Mouse (Mus musculus) telencephalon, adult 2 months (tissue): ENCODE results near the gene Krr1.

Experiments used
- DNase-seq: peaks from one replicate; pipeline ENCODE4 v3.0.0-alpha.2; 2011; ENCODE audit warnings: low read depth, low spot score

Krr1 gene

GRCm38 (mm10) chr10:111972542-111973361, at the start of gene Krr1:
Krr1 (plus strand) TSS chr10:111972664.
- DNase-seq: peak; percentile 98

GRCm38 (mm10) chr10:111923503-111924135, 48.8 kb upstream of the Krr1 start:
- DNase-seq: no peak

DNA sequence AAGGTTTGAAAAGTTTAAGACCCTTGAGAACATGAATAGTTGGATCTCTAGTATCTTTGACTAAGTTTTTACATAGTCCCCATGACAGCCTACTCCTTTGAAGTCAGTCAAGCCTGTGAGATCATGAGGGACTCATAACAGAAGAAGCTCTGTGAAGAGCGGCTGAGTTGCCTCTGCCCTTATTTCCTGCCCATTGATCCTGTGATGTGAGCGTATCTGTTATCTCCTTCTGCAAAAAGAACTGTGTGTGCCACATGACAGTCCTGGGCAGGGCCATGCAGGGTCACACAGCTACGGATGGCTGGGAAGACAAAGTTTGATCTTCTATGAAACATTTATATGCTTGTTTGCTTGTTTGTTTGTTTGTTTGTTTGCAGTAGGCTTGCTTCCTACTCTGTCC, 48.3 kb upstream of the Krr1 start:
- no peak for DNase-seq

DNA sequence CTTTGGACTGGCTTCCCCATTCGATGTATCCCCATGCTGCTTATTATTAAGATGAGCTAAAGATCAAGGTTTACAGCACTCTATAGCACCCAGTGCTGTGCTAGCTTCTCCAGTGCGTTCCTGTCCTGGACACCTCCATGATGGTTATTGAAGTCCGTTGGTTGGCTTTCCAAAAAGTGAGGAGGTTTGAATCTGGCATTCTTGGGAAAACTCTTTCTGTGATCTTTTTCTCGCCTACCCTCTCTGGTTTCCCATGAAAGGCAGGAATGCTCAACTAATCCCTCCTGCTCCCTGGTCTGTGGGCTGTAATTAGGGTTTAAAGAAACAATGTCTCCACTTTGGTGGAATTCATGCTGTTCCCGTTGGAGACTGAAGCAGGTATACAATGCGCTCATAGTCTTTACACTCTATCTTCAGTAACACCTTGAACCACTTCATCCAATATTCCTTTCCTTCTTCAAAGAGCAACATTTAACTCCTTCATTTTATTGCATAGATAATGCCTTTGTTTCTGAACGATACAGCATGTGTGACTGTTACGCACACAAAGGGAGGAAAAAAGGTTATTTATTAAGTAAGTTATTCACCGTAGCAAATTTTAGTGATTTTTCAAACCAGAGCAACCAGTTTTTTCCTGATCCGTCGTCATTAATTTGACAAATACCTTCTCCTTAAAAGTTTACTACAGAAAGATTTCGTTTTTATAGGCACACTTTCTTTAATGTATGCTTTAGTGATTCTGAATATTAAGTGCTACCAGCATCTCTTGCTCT, 47.6 kb upstream of the Krr1 start:
- no peak for DNase-seq

- peak; percentile 66 for DNase-seq
Measured at GRCm38 (mm10) chr10:111925489-111925860, 47.0 kb upstream of the Krr1 start.

GRCm38 (mm10) chr10:111932621-111933345, 39.7 kb upstream of the Krr1 start:
- no peak for DNase-seq

DNA sequence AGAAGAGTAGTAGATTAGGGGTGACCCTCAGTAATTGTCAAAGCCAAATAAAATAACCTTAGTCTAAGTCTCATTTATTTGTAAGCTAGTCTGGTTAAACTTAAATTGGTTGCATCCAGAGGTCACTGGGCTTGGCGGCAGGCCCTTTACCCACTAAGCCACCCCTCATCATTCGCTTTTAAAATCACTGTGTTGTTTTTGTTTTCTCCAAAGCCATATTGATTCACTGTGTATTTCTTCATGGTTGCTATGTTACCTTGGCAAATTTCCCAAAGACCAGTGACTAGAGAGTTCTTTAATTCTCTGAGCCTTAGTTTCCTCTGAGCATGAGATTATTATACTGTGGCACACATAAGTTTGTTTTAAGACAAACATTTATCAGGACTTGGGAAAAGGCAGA, 37.3 kb upstream of the Krr1 start:
- no peak for DNase-seq

GRCm38 (mm10) chr10:111936021-111936420, 36.4 kb upstream of the Krr1 start:
- DNase-seq: no peak

DNA sequence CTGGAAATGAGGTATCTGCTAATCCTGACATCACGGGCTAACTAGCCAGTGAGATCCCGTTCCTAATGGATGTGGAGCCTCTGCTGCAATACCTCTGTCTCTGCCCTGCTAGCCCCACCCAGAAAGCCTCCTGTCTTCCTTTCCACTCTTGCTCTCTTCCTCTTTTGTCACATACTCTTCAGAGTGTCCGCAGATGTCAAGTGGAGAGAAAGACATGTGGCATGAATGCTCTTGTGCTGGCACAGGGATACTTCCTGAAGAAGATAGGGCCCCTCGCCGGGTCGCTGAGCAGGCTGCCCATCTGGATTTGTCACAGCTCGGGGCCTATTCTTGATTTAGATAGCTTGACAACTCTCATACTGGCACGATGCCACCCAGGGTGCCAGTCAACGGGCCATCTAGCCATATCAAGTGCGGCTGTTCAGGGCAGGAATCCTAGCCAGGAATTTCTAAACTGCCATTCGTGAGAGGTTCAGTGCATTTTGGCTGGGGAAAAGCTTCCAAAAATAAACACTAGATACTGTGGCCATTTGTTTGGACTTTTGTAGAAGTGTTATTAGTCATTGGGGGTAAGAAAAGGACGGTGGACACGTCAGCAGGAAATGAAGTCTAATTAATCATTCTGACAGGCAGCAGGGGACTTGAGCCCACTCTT, 35.8 kb upstream of the Krr1 start:
- no peak for DNase-seq

- DNase-seq: no peak
Measured at GRCm38 (mm10) chr10:111937146-111937534, 35.3 kb upstream of the Krr1 start.

- no peak for DNase-seq
Measured at GRCm38 (mm10) chr10:111943026-111943425, 29.4 kb upstream of the Krr1 start.

DNA sequence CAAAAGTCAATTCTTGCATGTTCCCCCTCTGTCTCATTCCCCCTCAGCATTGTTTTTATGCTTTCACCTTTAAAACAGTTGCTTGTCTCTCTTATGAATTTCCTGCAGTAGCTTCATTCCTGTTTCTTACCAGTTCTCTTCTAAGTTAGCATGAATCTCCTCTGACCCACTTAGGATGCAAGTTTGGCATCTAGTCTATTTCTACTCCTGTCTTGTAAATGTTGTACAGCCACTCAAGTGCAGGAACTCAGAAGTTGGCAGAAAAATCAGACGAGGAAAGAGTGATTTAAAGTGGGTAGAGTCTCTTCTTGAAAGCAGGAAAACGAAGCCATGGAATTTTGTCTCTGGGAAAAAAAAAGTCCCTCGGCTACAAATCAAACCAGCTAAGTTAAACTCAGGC, 26.9 kb upstream of the Krr1 start:
- DNase-seq: peak; percentile 21

GRCm38 (mm10) chr10:111948041-111948440, 24.4 kb upstream of the Krr1 start:
- no peak for DNase-seq

DNA sequence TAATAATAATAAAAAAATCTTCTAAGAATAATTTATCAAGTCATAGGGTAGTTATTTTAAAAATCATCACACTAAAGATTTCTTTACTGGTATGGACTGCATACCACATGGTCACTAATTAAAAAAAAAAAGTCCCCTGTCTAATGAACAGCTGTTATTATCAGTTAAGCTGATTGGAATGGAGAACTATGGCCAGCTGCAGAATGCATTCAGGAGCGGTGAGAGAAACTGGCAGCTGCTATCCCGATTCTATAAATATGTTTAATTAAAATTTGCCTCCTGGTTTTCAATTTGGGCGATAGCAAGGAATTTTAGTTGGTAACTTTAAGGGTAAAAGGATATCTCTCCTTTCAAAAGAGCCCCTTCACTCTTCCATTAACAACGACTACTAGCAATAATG, 23.5 kb upstream of the Krr1 start:
- DNase-seq: no peak

GRCm38 (mm10) chr10:111955836-111956235, 16.6 kb upstream of the Krr1 start:
- no peak for DNase-seq

GRCm38 (mm10) chr10:111957271-111958045, 15.0 kb upstream of the Krr1 start:
- peak; percentile 74 for DNase-seq

- DNase-seq: no peak
Measured at GRCm38 (mm10) chr10:111958046-111958421, 14.4 kb upstream of the Krr1 start.

- DNase-seq: no peak
Measured at GRCm38 (mm10) chr10:111959353-111959752, 13.1 kb upstream of the Krr1 start.

DNA sequence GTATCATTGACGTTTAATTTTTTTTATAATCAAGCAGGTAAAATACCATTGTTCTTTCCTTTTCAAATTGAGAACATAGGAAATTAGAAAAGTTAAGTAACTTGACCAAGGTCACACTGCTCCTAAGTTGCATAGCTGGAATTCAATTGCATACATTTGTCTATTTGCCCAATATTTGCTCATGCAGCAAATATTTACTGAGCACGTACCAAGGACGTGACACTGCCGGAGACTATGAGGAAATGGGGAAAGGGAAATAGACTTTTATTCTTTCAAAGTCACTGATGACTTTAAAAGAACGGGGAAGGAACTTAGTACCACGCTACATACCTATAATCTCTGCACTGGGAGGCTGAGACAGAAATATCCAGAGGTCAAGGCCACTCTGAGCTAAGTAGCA, 12.0 kb upstream of the Krr1 start:
- DNase-seq: no peak

DNA sequence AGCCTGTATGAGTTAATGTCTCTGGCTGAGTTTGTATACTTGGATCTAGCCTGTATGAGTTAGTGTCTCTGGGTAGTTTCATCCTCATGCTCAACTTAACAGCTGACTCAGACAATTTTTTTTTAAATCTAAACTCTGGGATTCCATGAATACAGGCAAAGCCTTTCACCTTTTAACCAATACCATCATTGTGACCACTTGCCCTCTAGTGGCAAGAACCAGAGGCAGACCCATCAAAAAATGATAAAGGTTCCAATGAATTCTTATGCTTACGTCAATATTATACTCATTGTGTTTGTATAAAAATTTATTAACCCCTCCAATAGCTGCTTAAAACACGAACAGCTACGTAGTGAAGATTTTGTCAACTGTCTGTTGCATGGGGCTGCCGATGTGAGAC, 6.1 kb upstream of the Krr1 start:
- no peak for DNase-seq

DNA sequence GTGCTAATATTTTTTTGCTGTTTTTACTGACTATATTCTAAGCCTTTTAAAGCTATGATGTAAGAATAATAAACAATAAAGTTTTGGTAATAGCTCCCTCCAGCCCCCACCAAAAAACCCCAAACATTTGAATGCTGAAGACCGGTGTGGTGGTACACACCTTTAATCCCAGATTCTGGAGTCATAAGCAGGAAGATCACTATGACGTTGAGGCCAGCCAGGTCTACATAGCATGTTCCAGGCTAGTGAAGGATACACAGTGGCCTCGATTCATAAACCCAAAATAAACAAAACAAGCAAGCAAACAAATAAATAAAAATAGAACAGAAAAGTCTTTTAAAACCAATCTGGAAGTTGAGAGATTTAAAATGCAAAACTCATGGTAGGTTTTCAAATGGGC, 535 bp upstream of the Krr1 start:
- no peak for DNase-seq
